In genomic region chr2:49335267-49335666, GRCm38 (mm10) we compare ENCODE assay signal across 17 mouse cellular contexts.
"Had no signal": no experiment of that assay in that cellular context is flagged by ENCODE, and none has a peak within 500 bp of the region (broad histone marks: within the 10 kb centered on the region; RNA-seq: fewer than 3 reads in every experiment).

No protein-coding gene starts in this region.

- DNase-seq: gastrocnemius, adult 2 months; gastrocnemius, postnatal 10 days; gastrocnemius, postnatal 25 days; heart, adult 2 months; heart, postnatal 10 days; heart, postnatal 4 days; kidney, adult 11 months; kidney, adult 2 months; kidney, adult 9 months; kidney, postnatal 14 days; kidney, postnatal 36 days; layer of hippocampus, adult 9-11 months; layer of hippocampus, postnatal 36 days; left cerebral cortex, postnatal 4 days had no signal

- ATAC-seq: hindbrain, embryonic 16.5 days; intestine, embryonic 16.5 days; liver, embryonic 12.5 days had no signal
